22 mouse cellular contexts compared by ENCODE assay signal in the genomic region with DNA sequence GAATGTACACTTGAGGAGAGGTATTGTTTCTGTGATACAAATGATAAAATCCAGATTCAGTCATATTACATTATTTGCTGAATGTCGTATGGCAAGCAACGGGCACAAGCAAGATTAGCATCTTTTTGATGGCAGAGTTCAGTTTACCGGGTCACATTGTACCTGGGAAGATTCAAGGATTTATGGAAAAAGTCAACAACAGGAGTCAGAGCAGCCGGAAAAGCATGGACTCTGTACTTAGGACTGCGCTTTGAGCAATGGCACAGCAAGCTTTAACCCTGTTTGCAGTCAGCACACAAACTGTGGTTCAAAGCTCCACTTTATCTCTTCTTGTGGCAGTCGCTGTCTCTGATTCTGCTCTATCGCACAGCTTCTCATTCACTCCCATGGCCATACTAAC. TPM values are rescaled to one million over a fixed set of nuclear protein-coding genes. Genes with fewer than 3 reads are reported as not detected.
"Had no signal": no experiment of that assay in that cellular context is flagged by ENCODE, and none has a peak within 500 bp of the region (broad histone marks: within the 10 kb centered on the region; RNA-seq: fewer than 3 reads in every experiment).

No protein-coding gene starts in this region.

- H3K36me3 ChIP-seq: hindbrain, embryonic 15.5 days; kidney, embryonic 15.5 days; limb, embryonic 15.5 days; lung, embryonic 15.5 days; midbrain, embryonic 12.5 days had no signal

- H3K4me2 ChIP-seq: hindbrain, embryonic 15.5 days; kidney, embryonic 15.5 days; limb, embryonic 15.5 days; lung, embryonic 15.5 days; midbrain, embryonic 12.5 days had no signal

- H3K27me3 ChIP-seq: hindbrain, embryonic 15.5 days; kidney, embryonic 15.5 days; limb, embryonic 15.5 days; lung, embryonic 15.5 days; midbrain, embryonic 12.5 days had no signal

- H3K9ac ChIP-seq: hindbrain, embryonic 15.5 days; kidney, embryonic 15.5 days; limb, embryonic 15.5 days; lung, embryonic 15.5 days; midbrain, embryonic 12.5 days had no signal

- H3K27ac ChIP-seq: hindbrain, embryonic 15.5 days; kidney, embryonic 15.5 days; limb, embryonic 15.5 days; lung, embryonic 15.5 days; macrophage; midbrain, embryonic 12.5 days had no signal

- H3K4me1 ChIP-seq: hindbrain, embryonic 15.5 days; kidney, embryonic 15.5 days; limb, embryonic 15.5 days; lung, embryonic 15.5 days; megakaryocyte, embryonic 14.5 days; midbrain, embryonic 12.5 days had no signal

- H3K9me3 ChIP-seq: hindbrain, embryonic 15.5 days; kidney, embryonic 15.5 days; limb, embryonic 15.5 days; lung, embryonic 15.5 days; megakaryocyte, embryonic 14.5 days; midbrain, embryonic 12.5 days had no signal

- DNase-seq: kidney, adult 2 months; kidney, postnatal 14 days; layer of hippocampus, postnatal 36 days; lung, postnatal 14 days; right cerebral cortex, adult 18-20 months; right cerebral cortex, postnatal 25 days; thymus, adult 18-20 months; thymus, postnatal 14 days had no signal

- H3K4me3 ChIP-seq: hindbrain, embryonic 15.5 days; kidney, embryonic 15.5 days; limb, embryonic 15.5 days; lung, embryonic 15.5 days; megakaryocyte, embryonic 14.5 days; midbrain, embryonic 12.5 days had no signal

RNA-seq across cellular contexts. Expression of a gene that starts 4.9 kb away (rescaled TPM):
- total RNA-seq: layer of hippocampus, postnatal 36 days; left cerebral cortex, postnatal 25 days; midbrain, postnatal 0 days had no signal

RNA-seq across cellular contexts. Expression of a gene that starts 24.9 kb away (rescaled TPM):
- total RNA-seq: layer of hippocampus, postnatal 36 days; left cerebral cortex, postnatal 25 days had no signal
- polyA plus RNA-seq: macrophage; midbrain, embryonic 12.5 days; small intestine, adult 2 months had no signal

RNA-seq across cellular contexts. Expression of a gene that starts 33.1 kb away (rescaled TPM):
- total RNA-seq: layer of hippocampus, postnatal 36 days; left cerebral cortex, adult 8-10 months; left cerebral cortex, postnatal 25 days; midbrain, postnatal 0 days had no signal
- polyA plus RNA-seq: hindbrain, embryonic 15.5 days; limb, embryonic 11.5 days; limb, embryonic 15.5 days; macrophage; midbrain, embryonic 12.5 days; midbrain, postnatal 0 days; neural tube, embryonic 14.5 days; small intestine, adult 2 months; urinary bladder, adult 2 months had no signal
